Mouse (Mus musculus) adrenal gland, postnatal 4 days (tissue): ENCODE measurements around the gene Sergef. TPM values are rescaled to one million over a fixed set of nuclear protein-coding genes. Genes with fewer than 3 reads are reported as not detected.

Source experiments
- DNase-seq, 2 experiments: peaks; one replicate each; pipeline ENCODE4 v3.0.0; 2021 to 2022; ENCODE audit warnings: low spot score in 2 of 2, mixed read lengths in 2 of 2
- total RNA-seq, 2 experiments: library from RNA; stranded (reverse); gene quantifications; 2 replicates each; pipeline ENCODE4 v1.2.3; 2021

Sergef gene
- total RNA-seq, 2 experiments from 2014 or later: 19.0 to 26.5 TPM

- no peak for DNase-seq
These were observed 21.0 kb downstream of the Sergef start for GRCm38 (mm10) chr7:46618416-46619110.

- DNase-seq: no peak
These were observed 23.1 kb downstream of the Sergef start for GRCm38 (mm10) chr7:46616429-46617005.

- peak in 1 of 2 experiments; percentile 41 for DNase-seq
These were observed 24.2 kb downstream of the Sergef start for GRCm38 (mm10) chr7:46615256-46615977.

DNA sequence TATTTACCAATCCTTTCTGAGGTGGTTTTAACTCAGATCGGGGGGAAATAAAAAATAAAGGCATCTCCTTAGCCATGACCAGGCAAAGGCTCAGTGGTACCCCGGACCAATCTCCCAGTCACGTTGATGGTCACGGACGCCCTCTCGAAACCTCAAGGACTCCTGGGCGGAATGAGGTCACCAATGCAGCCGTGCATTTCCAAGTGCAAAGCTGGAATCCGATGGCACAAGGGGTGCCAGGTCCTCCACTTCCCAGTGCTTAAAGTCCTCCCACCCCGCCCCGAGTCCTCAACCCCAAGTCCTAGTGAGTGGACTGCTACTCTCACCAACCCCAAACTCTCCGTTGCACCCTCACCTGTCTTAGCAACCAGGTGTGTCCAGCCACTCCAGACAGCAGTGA lies 25.3 kb downstream of the Sergef start:
- DNase-seq: no peak

DNA sequence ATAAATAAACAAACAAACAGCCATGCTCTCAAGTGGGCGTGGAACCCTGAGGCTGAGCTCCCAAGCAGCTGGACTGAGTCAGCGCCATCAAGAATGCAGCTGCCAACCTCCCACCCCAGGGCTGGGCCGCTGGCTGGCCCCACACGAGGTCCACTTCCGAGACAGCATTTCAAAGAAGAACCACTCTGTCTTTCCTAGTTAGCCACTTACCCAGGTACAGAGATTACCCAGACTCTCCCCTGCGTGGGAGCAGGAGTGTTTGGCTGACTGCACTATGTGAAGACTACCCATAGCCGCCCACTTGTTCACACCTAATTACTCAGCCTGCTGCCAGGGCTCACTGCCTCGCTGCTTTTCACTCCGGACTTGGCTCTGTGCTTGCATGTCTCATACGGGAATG lies 26.5 kb downstream of the Sergef start:
- no peak for DNase-seq

DNA sequence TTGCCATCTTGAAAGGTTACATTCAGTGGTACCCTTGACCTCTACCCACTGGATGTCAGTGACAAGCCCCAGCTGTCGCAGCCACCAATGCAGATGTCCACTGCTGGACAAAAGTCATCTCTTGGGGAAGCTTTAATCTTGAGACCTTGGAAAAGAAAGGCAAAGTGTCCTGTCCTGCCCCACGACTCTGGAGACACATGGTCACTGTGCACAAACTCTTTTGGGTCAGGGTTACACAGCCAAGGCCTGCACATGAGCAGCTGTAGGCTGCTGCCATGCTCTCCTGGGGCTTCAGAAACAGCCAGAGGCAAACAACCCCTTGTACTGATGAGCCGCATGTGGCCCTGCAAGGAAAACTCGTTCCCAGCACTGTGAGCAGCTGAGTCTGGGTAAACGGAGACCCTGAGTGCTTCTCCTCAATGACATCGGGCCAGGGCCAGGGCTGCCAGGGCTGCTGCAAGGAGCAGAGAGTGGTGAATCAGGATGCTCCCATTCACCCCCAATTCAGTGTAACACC lies 27.1 kb downstream of the Sergef start:
- DNase-seq: no peak

DNA sequence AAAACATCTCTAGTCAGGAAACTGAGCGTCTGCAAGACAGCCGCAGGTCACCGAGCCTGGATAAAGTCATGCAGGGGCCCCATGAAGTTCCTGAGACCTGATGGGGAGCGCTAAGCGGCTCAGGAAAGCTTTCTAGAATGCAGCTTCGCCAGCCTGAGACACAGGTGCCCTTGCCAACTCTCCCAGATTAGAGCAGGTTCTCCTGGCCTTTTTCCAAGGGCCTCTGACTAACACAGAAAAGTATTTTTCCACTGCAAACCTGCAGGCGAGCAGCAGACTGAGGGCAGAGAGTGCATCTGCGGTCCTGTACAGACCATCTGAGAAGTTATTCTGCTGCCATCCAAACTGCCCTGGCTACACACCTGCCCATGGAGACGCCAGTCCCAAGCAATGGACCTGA lies 27.6 kb downstream of the Sergef start:
- no peak for DNase-seq

GRCm38 (mm10) chr7:46609317-46609716 lies 30.3 kb downstream of the Sergef start:
- no peak for DNase-seq

GRCm38 (mm10) chr7:46607428-46608055 lies 32.1 kb downstream of the Sergef start:
- DNase-seq: peak in 1 of 2 experiments; percentile 25

DNA sequence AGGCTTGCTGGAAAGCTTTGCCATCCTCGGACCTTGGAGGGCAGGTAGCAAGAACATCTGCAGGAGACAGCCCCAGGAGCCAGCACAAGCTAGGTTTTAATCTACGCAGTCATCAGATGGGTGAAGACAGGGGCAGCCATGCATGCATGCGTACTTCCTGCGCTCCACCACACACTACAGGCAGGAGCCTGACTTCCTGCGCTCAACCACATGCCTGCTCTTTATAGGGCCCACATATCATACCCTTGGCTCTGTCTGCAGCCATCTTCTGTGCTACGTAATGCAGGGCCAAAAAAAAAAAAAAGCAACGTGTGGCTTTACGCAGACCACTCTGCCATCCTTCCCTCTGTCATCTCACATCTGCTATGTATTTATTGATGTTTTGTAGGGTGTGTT lies 32.6 kb downstream of the Sergef start:
- no peak for DNase-seq

GRCm38 (mm10) chr7:46606391-46607030 lies 33.1 kb downstream of the Sergef start:
- peak; percentile 46 to 62 for DNase-seq

DNA sequence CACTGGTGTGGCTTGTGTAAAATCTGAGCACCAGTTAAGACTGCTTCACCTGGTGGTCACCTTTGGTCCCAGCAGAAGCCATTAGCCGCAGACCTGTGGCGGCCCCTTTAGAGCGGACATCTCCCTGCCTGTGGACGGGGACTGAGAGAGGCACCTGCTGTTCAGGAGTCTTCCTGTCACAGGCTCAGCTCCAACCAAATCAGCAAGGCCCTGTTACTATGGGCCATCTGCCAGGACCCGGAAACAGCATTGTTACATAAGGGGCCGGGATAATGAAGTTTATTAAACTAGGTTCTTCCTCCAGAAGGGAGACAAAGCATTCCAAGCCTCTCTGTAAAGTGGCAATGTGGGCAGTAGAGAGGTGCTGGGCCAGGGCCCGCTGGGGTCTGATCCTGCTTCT lies 36.6 kb downstream of the Sergef start:
- DNase-seq: no peak

GRCm38 (mm10) chr7:46602079-46602478 lies 37.5 kb downstream of the Sergef start:
- no peak for DNase-seq

- DNase-seq: no peak
These were observed 38.5 kb downstream of the Sergef start for GRCm38 (mm10) chr7:46601097-46601496.

DNA sequence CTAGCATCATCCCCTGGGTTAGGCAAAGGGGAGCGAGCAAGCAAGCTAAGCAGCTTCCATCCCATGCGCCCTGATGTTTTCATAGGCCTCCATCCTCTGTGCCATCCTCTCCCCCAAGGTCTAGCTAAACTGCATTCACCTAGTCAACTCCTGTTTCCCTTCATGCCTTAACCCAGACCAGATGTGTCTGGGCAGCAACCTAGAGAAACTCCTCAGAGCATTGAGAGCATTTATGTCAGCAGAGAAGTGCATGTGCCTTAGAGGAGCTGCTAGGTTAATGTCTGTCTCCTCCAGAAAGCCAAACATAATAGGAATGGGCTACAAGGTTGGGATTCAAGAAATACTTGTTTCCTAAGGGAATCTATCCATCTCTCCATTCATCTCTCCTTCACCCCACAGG lies 42.6 kb downstream of the Sergef start:
- DNase-seq: no peak

DNA sequence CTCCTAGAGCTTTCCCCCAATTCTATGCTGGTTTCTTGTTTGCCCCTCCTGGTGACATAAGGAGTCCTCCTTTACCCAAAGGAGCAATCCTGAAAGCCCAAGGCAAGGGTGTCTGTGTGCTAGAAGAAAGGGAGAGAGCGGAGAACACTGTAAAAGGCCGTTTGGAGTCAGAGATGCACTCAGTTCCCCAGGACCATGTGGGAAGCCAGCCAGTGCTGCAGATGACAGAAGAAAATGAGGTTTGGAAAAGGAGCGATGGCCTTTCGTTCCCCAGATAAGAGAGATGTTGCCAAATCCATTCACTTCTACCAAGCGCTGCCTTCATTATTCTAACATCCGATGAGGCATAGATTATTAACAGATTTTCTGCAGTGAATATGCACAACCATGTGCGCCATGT lies 48.1 kb downstream of the Sergef start:
- DNase-seq: no peak

- no peak for DNase-seq
These were observed 50.4 kb downstream of the Sergef start for GRCm38 (mm10) chr7:46589181-46589580.

- no peak for DNase-seq
These were observed 51.6 kb downstream of the Sergef start for GRCm38 (mm10) chr7:46588005-46588404.

GRCm38 (mm10) chr7:46587466-46587865 lies 52.1 kb downstream of the Sergef start:
- no peak for DNase-seq

DNA sequence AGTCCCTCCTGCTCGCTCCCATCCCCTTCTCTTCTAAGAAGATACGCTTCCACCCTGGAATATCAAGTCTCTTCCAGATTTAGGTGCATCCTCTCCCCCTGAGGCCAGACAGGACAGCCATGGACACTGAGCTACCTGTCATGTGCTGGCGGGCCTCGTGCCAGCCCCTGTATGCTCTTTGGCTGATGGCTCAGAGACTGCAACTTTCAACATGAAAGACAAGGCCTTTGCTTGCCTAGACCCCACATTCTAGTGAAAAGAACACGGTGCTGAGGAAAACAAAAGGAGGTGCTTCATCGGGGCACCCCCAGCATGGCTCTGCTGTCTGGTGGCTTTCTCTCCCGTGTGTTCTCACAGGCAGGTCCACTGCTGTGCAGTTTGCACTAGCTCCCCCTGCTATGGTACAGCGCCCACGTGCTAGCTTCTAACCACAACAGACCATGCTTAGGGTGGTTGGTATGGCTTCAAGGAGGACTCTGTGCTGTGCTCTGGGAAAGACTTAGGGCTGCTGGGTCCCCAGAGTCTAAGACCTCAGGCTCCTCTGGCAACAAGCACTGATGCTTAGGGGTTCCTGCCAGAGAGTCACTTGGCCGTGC lies 52.9 kb downstream of the Sergef start:
- DNase-seq: no peak

- no peak for DNase-seq
These were observed 56.9 kb downstream of the Sergef start for GRCm38 (mm10) chr7:46582750-46583149.
